Mouse (Mus musculus) spleen, postnatal 10 days (tissue): Measurements from ENCODE around the gene Wars2.

Source experiments
- DNase-seq, 2 experiments: peaks; one replicate each; pipeline ENCODE4 v3.0.0; 2021 to 2022; ENCODE audit warnings: low spot score in 2 of 2

The Wars2 gene

GRCm38 (mm10) chr3:99264695-99265094 lies 123.8 kb downstream of the Wars2 start:
- DNase-seq = no peak

GRCm38 (mm10) chr3:99266752-99267303 lies 126.0 kb downstream of the Wars2 start:
- DNase-seq = no peak

- DNase-seq = no peak
Measured at GRCm38 (mm10) chr3:99277973-99278580, 137.2 kb downstream of the Wars2 start.

GRCm38 (mm10) chr3:99279718-99280117 lies 138.8 kb downstream of the Wars2 start:
- DNase-seq = no peak

GRCm38 (mm10) chr3:99281453-99281852 lies 140.6 kb downstream of the Wars2 start:
- DNase-seq = no peak

GRCm38 (mm10) chr3:99288302-99288701 lies 147.4 kb downstream of the Wars2 start:
- DNase-seq = peak in 1 of 2 experiments; percentile 22
